Comparison of ENCODE assay signal across 8 mouse cellular contexts in the genomic region with DNA sequence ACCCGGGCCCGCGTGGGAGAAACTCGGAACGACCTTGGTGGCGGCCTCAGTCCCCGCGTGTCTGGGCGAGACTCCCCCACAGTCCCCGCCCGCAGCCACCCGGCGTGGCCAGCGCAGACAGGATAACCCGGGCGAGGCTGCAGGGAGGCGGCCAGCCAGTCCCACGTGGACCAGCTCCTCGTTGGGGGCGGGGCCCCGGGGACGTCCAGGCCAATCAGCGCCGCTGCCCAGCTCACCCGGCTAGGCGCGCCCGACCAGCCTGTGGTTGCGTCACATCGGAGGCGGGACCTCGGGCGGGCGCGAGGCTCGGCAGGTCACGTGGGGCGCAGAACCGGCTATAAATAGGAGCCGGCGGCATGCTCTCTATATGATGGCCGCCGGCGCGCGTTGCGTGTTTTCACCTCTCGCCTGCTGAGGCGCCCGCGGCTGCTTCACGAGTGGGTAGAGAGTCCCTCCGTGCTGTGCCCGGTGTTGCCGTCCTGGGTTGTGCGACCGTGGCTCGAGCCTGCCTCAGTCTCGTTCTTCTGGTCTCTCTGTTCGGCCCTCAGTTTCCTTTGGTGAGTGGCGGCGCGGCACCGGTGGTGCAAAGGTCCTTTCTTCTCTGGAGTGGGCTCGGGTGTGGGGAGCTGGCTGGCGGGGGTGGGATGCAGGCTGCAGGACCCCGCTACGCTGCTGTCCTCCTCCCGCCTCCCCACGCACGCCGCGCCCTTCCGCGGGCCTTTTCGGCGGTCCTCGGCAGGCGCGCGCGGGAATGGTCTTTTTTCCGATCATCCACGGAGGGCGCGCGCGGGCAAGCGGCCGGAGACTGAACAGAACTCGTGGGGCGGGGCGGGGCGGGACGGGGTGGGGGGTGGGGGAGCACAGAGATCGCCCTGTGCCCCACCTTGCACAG. TPM values are rescaled to one million over a fixed set of nuclear protein-coding genes. Genes with fewer than 3 reads are reported as not detected.
DNase-seq lines count a peak whose midpoint lies in the region; ATAC-seq and TF ChIP-seq lines count a peak whose summit lies in the region.

A gene (plus strand): TSS at position 329 of the 892 bp plus-strand sequence.

- peaks cover 84% of the 10 kb centered on the region for H3K4me1 ChIP-seq in E14TG2a.4 (replicated peaks; ENCODE audit: low read depth, low read length)
- H3K4me1 ChIP-seq in forebrain, embryonic 13.5 days = peaks cover 38% of the 10 kb centered on the region
- peaks cover 27% of the 10 kb centered on the region for H3K4me1 ChIP-seq in liver, postnatal 0 days (ENCODE audit: insufficient read depth)
- peaks cover 16% of the 10 kb centered on the region for H3K4me1 ChIP-seq in neural tube, embryonic 14.5 days (ENCODE audit: control insufficient read depth, insufficient read depth, low read length)

- H3K9ac ChIP-seq in forebrain, embryonic 13.5 days = peak within 1 kb of the TSS; percentile 94
- H3K9ac ChIP-seq in liver, postnatal 0 days (replicated peaks) = peak within 1 kb of the TSS; percentile 95
- peak within 1 kb of the TSS; percentile 81 for H3K9ac ChIP-seq in neural tube, embryonic 14.5 days (replicated peaks; ENCODE audit: low read depth, low read length)

- 0% methylated on average over 67 of the region's 96 CpGs for WGBS in forebrain, embryonic 13.5 days
- WGBS in large intestine, adult 2 months = under 1% methylated on average over 96 of the region's 96 CpGs
- WGBS in liver, postnatal 0 days (ENCODE audit: insufficient replicate concordance) = under 1% methylated on average over 60 of the region's 96 CpGs
- WGBS in neural tube, embryonic 14.5 days = under 1% methylated on average over 83 of the region's 96 CpGs

- no peaks in the 10 kb centered on the region for H3K27me3 ChIP-seq in E14TG2a.4 (ENCODE audit: insufficient read depth, low read length)
- no peaks in the 10 kb centered on the region for H3K27me3 ChIP-seq in forebrain, embryonic 13.5 days
- no peaks in the 10 kb centered on the region for H3K27me3 ChIP-seq in liver, postnatal 0 days (ENCODE audit: insufficient read depth, low read length)
- H3K27me3 ChIP-seq in neural tube, embryonic 14.5 days (ENCODE audit: control insufficient read depth, insufficient read depth, low read length) = no peaks in the 10 kb centered on the region

- H3K4me3 ChIP-seq in E14TG2a.4 (replicated peaks; ENCODE audit: low read length) = peak within 1 kb of the TSS; percentile 99
- H3K4me3 ChIP-seq in forebrain, embryonic 13.5 days = peak within 1 kb of the TSS; percentile 84
- peak within 1 kb of the TSS; percentile 98 for H3K4me3 ChIP-seq in liver, postnatal 0 days (ENCODE audit: low read depth, low read length)
- peak within 1 kb of the TSS; percentile 69 for H3K4me3 ChIP-seq in neural tube, embryonic 14.5 days (ENCODE audit: low read depth, low read length)

- peaks cover 43% of the 10 kb centered on the region for H3K36me3 ChIP-seq in E14TG2a.4 (ENCODE audit: insufficient read depth, low read length)
- H3K36me3 ChIP-seq in forebrain, embryonic 13.5 days (ENCODE audit: poor library complexity, severe bottlenecking) = peaks cover 31% of the 10 kb centered on the region
- H3K36me3 ChIP-seq in liver, postnatal 0 days (replicated peaks; ENCODE audit: insufficient read depth, low read length) = peaks cover 39% of the 10 kb centered on the region
- H3K36me3 ChIP-seq in neural tube, embryonic 14.5 days (ENCODE audit: control insufficient read depth, insufficient read depth, low read length) = no peaks in the 10 kb centered on the region; the same call in 1 of the 2 replicates

- no peak for TF ChIP-seq CTCF in E14TG2a.4 (conservative IDR thresholded peaks at IDR 0.05; ENCODE audit: low read length)
- TF ChIP-seq CTCF in liver, postnatal 0 days (IDR thresholded peaks at IDR 0.05; ENCODE audit: low read depth) = no peak; the same call in none of the 2 replicates

- intact Hi-C loops in heart, postnatal 10 days (cut with DNase I) = loop anchor here (2.0 kb wide), 2 partner anchors 58 to 70 kb away; a partner anchor contains a TSS

- peak; percentile 99 for ATAC-seq in forebrain, embryonic 13.5 days
- peak; percentile 98 for ATAC-seq in liver, postnatal 0 days
- peak; percentile 99 for ATAC-seq in neural tube, embryonic 14.5 days (ENCODE audit: low read depth)

- no peaks in the 10 kb centered on the region for H3K9me3 ChIP-seq in E14TG2a.4 (ENCODE audit: low read length)
- no peaks in the 10 kb centered on the region for H3K9me3 ChIP-seq in forebrain, embryonic 13.5 days (replicated peaks)
- no peaks in the 10 kb centered on the region for H3K9me3 ChIP-seq in liver, postnatal 0 days (ENCODE audit: low read length)
- no peaks in the 10 kb centered on the region for H3K9me3 ChIP-seq in neural tube, embryonic 14.5 days (ENCODE audit: control insufficient read depth, low read length)

- no peak for TF ChIP-seq EP300 in liver, postnatal 0 days (IDR thresholded peaks at IDR 0.05; ENCODE audit: low read depth)

- peak within 1 kb of the TSS; percentile 89 for H3K27ac ChIP-seq in forebrain, embryonic 13.5 days
- peak within 1 kb of the TSS; percentile 95 for H3K27ac ChIP-seq in liver, postnatal 0 days (ENCODE audit: low read depth)
- peak within 1 kb of the TSS; percentile 89 for H3K27ac ChIP-seq in neural tube, embryonic 14.5 days (ENCODE audit: low read depth, low read length)

- H3K4me2 ChIP-seq in forebrain, embryonic 13.5 days = peak within 1 kb of the TSS; percentile 89
- peak within 1 kb of the TSS; percentile 96 for H3K4me2 ChIP-seq in liver, postnatal 0 days (ENCODE audit: low read depth, low read length)
- H3K4me2 ChIP-seq in neural tube, embryonic 14.5 days (ENCODE audit: low read depth, low read length) = peak within 1 kb of the TSS; percentile 75

- peak; percentile 97 for DNase-seq in c-Kit-positive CD71-positive TER-119-positive erythroid progenitor cells, embryonic 14.5 days (ENCODE audit: low spot score)
- DNase-seq in heart, postnatal 10 days = peak; percentile 99 to 100
- peak; percentile 89 for DNase-seq in large intestine, adult 2 months (ENCODE audit: low read depth, low spot score)
- peak; percentile 100 for DNase-seq in liver, postnatal 0 days
- peak; percentile 100 for DNase-seq in testis, postnatal 10 days (ENCODE audit: low spot score)

RNA-seq across cellular contexts. Expression of the gene that starts here (rescaled TPM):
- 57.2 and 59.8 TPM in 2 replicates for polyA plus RNA-seq in forebrain, embryonic 13.5 days (2015; fragmentation: Nextera tagmentation; extraction: Ambion mirVana)
- total RNA-seq in heart, postnatal 10 days (2021) = 10 to 100 TPM; 15.3 to 18.8 TPM
- polyA plus RNA-seq in large intestine, adult 2 months (2012; rRNA removed) = 10.1 and 10.2 TPM in 2 replicates
- polyA plus RNA-seq in liver, postnatal 0 days (2015; fragmentation: Nextera tagmentation; extraction: Ambion mirVana) = 20.2 and 24.9 TPM in 2 replicates
- polyA plus RNA-seq in neural tube, embryonic 14.5 days (2014; fragmentation: Nextera tagmentation; extraction: Ambion mirVana) = 56.3 and 62.0 TPM in 2 replicates

Comparison
In these comparisons a context has a peak if more than half of its experiments do, and no peak if none do; other contexts are left out.
1. Peak in every context shown above with its lines: DNase-seq, ATAC-seq, H3K4me3 ChIP-seq and H3K27ac ChIP-seq.